Mouse (Mus musculus): ENCODE data around the gene Cul1. TPM values are rescaled to one million over a fixed set of nuclear protein-coding genes. Genes with fewer than 3 reads are reported as not detected.

Gene Cul1
- polyA plus RNA-seq, 1 experiment from 2014 or later, result 136 TPM

DNA sequence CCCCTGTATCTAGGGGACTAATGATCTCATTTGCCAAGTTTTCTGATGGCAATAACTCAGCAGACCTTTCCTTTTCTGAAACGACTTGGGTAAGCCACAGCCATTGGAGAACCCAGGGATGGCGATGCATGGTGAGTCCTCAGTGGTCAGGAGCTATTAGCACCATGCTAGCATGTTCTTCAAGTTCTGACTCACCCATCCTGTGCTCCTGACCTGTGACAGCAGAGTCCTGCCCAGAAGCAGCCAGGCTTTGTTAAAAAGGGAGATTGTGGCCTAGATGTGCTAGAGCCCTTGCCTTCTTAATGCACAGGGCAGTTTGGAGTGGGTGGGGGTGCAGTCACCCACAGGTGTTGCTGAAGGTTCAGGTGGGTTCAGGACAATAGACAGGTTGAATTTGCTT, 71.8 kb downstream of the Cul1 start:
- no peaks in the 10 kb centered on the region for H3K27me3 ChIP-seq (ENCODE audit: insufficient read depth, poor library complexity, severe bottlenecking)
- DNase-seq (ENCODE audit: low spot score), result no peak
- H3K36me3 ChIP-seq, result peaks cover 100% of the 10 kb centered on the region
- H3K4me1 ChIP-seq (replicated peaks), result no peaks in the 10 kb centered on the region
- WGBS, result 89% methylated on average over 2 of the region's 2 CpGs
- H3K9me3 ChIP-seq, result no peaks in the 10 kb centered on the region
- no peak overlapping the region for H3K4me3 ChIP-seq
- H3K27ac ChIP-seq, result no peak overlapping the region

DNA sequence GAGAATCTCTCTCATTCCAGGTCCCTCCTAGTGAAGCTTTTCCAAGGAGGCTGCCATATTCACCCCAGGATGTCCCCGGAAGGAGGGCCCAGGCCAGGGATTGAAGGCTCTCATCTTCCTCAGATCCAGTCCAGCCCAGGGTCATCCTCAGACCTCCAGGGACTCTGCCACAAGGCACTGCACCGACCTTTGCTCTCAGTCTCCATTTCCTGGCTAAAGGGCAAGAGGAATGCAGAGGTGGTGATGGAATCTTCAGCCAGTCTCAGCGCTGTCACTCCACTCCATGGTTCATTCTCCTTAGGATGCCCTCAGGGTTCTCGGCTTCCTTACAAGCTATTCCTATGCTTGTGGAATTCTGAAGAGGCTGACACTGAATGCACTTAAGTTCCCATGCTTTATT, 73.2 kb downstream of the Cul1 start:
- DNase-seq (ENCODE audit: low spot score), result no peak
- H3K36me3 ChIP-seq, result peaks cover 100% of the 10 kb centered on the region
- 76% methylated on average over 4 of the region's 4 CpGs for WGBS

DNA sequence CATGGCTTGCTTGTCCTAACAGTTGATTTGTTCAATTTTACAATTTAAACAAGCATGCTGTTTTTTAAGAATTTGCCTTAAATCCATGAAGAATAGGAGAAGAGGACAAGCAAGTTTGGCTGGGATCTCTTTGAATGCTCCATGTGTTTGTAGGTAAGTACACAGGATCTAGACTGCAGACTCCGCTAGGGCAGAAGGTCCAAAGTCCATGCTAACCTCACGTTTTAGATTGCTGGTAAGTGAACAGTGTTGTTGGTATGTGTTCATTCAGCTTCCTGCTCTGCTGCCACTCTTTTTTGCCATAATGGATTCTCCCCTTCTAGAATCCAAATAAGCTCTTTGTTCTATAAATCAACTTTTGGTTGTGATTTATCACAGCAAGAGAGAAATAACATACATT, 73.9 kb downstream of the Cul1 start:
- Histone ChIP-seq H3K27ac (no peak overlapping the region), H3K9me3 (no peaks in the 10 kb centered on the region), H3K36me3 (peaks cover 100% of the 10 kb centered on the region), H3K4me1 (replicated peaks) (no peaks in the 10 kb centered on the region), H3K27me3 (ENCODE audit: insufficient read depth, poor library complexity, severe bottlenecking) (no peaks in the 10 kb centered on the region), H3K4me3 (no peak overlapping the region)
- no peak for DNase-seq (ENCODE audit: low spot score)
- WGBS, result 84% methylated on average over 2 of the region's 2 CpGs

More for the DNA sequence above, 73.2 kb downstream of the Cul1 start:
- Histone ChIP-seq H3K27me3 (ENCODE audit: insufficient read depth, poor library complexity, severe bottlenecking) (no peaks in the 10 kb centered on the region), H3K4me1 (replicated peaks) (no peaks in the 10 kb centered on the region), H3K4me3 (no peak overlapping the region), H3K9me3 (no peaks in the 10 kb centered on the region), H3K27ac (no peak overlapping the region)

DNA sequence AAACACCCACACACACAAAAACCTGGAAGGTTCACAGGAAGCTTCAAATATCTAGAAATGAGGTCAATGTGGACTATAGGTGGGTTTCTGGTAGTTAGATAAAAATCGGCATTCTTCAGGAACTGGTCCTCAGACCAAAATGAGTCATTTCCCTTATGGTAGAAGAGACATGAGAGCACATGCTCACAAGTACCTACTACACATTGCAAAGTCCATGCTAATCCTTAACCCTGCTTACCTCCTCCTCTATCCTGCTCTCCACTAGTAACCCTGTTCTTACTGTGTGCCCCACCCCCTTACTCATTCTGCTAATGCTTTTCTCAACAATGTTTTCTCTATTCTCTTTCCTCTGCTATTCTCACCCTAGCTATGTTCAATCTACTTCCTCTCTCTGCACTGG, 74.5 kb downstream of the Cul1 start:
- peaks cover 100% of the 10 kb centered on the region for H3K36me3 ChIP-seq
- 84% methylated on average over 1 of the region's 1 CpGs for WGBS

DNA sequence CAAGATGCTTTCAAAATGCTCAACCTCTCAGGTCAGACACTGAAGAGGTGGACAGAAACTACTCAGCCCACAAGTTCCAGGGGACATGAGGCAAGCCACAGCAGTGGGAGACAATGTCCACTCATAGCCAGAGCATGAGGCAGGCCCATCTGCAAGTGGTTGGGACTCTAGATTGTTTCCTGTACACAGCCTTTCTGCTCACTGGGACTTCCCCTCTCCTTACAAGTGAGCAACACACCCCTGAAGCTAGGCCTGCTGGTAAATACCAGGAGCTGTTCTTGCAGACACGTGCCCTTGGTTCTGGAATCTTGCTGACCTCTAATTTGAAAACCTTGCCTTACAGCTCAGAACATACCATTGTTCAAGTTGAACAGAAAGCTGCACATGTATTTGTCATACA, 79.3 kb downstream of the Cul1 start:
- Histone ChIP-seq H3K27me3 (ENCODE audit: insufficient read depth, poor library complexity, severe bottlenecking) (no peaks in the 10 kb centered on the region), H3K4me3 (no peak overlapping the region), H3K27ac (no peak overlapping the region), H3K36me3 (peaks cover 95% of the 10 kb centered on the region), H3K4me1 (replicated peaks) (no peaks in the 10 kb centered on the region), H3K9me3 (no peaks in the 10 kb centered on the region)
- WGBS, result 79% methylated on average over 1 of the region's 1 CpGs
- DNase-seq (ENCODE audit: low spot score), result no peak

More for the DNA sequence above, 74.5 kb downstream of the Cul1 start:
- H3K27me3 ChIP-seq (ENCODE audit: insufficient read depth, poor library complexity, severe bottlenecking), result no peaks in the 10 kb centered on the region
- no peaks in the 10 kb centered on the region for H3K4me1 ChIP-seq (replicated peaks)
- no peak overlapping the region for H3K27ac ChIP-seq
- H3K9me3 ChIP-seq, result no peaks in the 10 kb centered on the region
- DNase-seq (ENCODE audit: low spot score), result no peak
- H3K4me3 ChIP-seq, result no peak overlapping the region

DNA sequence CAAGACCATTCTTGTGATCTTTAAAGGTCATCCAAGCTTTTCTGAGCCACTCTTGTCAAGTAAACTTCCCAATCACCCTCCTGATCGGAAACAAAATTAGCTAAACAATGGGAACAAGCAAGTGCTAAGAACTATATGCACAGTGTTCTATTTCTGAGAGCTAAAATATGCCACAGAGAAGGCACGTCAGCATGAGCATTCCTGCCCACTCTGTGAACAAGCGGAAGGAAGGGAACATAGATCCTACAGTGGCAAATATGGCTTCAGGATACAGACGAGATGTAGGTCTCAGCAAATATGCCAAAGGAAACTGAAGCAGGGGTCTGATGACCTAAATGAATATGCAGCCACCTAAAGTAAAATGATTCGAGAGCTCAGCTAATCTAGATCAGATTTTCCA, 82.1 kb downstream of the Cul1 start:
- no peak for DNase-seq (ENCODE audit: low spot score)
- 93% methylated on average over 5 of the region's 5 CpGs for WGBS
- Histone ChIP-seq H3K4me3 (no peak overlapping the region), H3K27ac (no peak overlapping the region), H3K27me3 (ENCODE audit: insufficient read depth, poor library complexity, severe bottlenecking) (no peaks in the 10 kb centered on the region), H3K4me1 (replicated peaks) (no peaks in the 10 kb centered on the region), H3K9me3 (no peaks in the 10 kb centered on the region), H3K36me3 (peaks cover 80% of the 10 kb centered on the region)

DNA sequence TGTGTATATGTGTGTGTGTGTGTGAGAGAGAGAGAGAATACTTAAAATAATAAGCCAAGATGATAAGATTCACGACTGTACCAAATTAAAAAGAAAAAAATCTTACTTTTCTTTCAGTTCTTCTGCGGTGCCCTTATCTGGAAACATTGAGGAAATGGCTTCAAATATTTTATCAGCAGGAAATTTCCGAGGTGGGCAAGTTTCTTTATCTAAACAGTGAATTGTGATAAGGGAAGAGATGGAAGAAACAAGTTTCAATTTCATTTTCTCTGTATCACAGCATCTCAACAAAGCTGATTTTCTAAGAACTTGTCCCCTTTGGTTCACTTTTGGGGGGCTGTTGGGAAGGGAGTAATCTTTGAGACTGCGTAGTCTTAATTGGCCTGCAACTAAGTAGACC, 99.1 kb downstream of the Cul1 start:
- WGBS, result 92% methylated on average over 4 of the region's 4 CpGs
- DNase-seq (ENCODE audit: low spot score), result no peak

DNA sequence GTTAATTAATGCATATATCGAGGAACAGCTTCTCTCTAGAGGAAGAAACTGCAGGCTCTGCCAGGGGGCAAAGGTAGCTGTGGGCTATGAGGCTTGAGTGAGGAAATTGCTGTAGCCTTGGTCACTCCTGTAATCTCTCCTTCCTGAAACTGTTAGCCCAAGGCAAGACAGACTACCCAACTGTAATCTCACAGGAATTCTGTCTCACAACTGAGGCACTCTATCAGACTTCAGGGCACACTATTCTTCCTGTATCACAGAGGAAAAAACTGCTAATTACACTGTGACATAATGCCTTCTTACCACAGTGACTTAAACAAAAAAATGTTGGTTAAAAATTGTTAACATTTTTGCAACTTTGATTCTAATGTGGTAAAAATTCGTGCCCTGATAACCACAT, 106.1 kb downstream of the Cul1 start:
- H3K27ac ChIP-seq, result no peak overlapping the region
- H3K4me1 ChIP-seq (replicated peaks), result no peaks in the 10 kb centered on the region
- no peak overlapping the region for H3K4me3 ChIP-seq
- H3K36me3 ChIP-seq, result peaks cover 99% of the 10 kb centered on the region
- no peak for DNase-seq (ENCODE audit: low spot score)
- 94% methylated on average over 2 of the region's 2 CpGs for WGBS
- no peaks in the 10 kb centered on the region for H3K9me3 ChIP-seq
- H3K27me3 ChIP-seq (ENCODE audit: insufficient read depth, poor library complexity, severe bottlenecking), result no peaks in the 10 kb centered on the region

More for the DNA sequence above, 99.1 kb downstream of the Cul1 start:
- Histone ChIP-seq H3K27ac (no peak overlapping the region), H3K4me3 (no peak overlapping the region), H3K4me1 (replicated peaks) (no peaks in the 10 kb centered on the region), H3K36me3 (peaks cover 100% of the 10 kb centered on the region), H3K9me3 (no peaks in the 10 kb centered on the region), H3K27me3 (ENCODE audit: insufficient read depth, poor library complexity, severe bottlenecking) (no peaks in the 10 kb centered on the region)

DNA sequence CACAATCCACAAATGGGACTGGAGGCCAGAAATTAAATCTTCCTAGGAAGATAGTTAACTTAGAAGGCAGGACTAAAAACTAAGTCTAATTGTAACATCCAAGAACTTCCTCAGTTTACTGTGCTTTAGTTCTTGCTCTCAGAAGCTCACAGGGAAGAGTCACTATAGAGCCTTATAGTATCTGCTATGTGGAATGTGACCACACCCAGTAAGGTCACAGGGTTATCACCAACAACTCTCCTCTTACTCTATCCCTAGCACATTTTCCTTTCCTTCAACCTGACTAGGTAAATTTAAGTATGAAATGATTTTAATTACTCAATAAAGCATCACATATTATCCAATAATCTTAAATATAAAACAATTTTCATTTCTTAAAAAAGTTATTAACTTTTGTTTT, 107.2 kb downstream of the Cul1 start:
- H3K36me3 ChIP-seq, result peaks cover 99% of the 10 kb centered on the region
- no peak overlapping the region for H3K4me3 ChIP-seq
- no peaks in the 10 kb centered on the region for H3K9me3 ChIP-seq
- no peak for DNase-seq (ENCODE audit: low spot score)
- H3K4me1 ChIP-seq (replicated peaks), result no peaks in the 10 kb centered on the region
- no peaks in the 10 kb centered on the region for H3K27me3 ChIP-seq (ENCODE audit: insufficient read depth, poor library complexity, severe bottlenecking)
- no peak overlapping the region for H3K27ac ChIP-seq

DNA sequence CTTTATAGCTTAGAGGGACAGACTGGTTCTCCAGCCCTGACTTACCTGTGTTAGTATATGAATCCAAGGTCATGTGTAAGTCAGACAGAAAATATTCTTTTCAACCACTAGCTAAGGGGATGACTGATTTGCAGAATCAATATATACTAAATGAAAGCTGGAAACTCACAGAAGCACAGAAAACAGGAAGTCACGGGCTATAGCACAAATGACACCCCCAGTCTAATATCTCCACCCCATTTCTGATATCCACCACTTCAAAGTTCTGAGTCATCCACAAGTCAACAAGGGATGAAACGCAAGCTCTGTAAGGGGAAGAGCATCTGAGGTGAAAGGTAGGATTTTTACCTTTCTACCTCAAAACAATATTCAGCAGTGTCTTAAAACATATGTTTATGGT, 107.6 kb downstream of the Cul1 start:
- Histone ChIP-seq H3K27me3 (ENCODE audit: insufficient read depth, poor library complexity, severe bottlenecking) (no peaks in the 10 kb centered on the region), H3K27ac (no peak overlapping the region), H3K4me3 (no peak overlapping the region), H3K9me3 (no peaks in the 10 kb centered on the region), H3K36me3 (peaks cover 99% of the 10 kb centered on the region), H3K4me1 (replicated peaks) (no peaks in the 10 kb centered on the region)
- WGBS, result 92% methylated on average over 2 of the region's 2 CpGs
- DNase-seq (ENCODE audit: low spot score), result no peak

DNA sequence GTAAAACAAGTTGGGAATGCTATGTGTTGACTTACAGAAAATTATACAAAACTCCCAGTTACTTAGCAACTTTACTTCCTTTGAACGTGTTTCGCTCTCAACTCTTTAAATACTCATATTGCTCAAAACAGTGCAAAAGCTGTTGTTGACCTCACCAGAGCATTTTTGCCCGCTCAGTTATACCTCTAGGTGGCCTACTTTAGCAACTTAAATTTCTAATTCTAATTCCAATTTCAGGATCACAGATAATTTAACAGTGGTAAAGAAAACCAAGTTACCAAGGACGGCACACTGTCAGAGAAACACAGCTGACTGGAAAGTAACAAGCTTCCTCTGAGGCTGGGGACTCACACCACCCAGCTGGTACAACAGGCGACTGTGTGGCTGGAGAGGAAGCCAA, 108.2 kb downstream of the Cul1 start:
- no peak overlapping the region for H3K4me3 ChIP-seq
- no peak for DNase-seq (ENCODE audit: low spot score)
- no peaks in the 10 kb centered on the region for H3K4me1 ChIP-seq (replicated peaks)
- peaks cover 99% of the 10 kb centered on the region for H3K36me3 ChIP-seq
- H3K27ac ChIP-seq, result no peak overlapping the region
- H3K9me3 ChIP-seq, result no peaks in the 10 kb centered on the region
- 92% methylated on average over 5 of the region's 5 CpGs for WGBS
- H3K27me3 ChIP-seq (ENCODE audit: insufficient read depth, poor library complexity, severe bottlenecking), result no peaks in the 10 kb centered on the region

DNA sequence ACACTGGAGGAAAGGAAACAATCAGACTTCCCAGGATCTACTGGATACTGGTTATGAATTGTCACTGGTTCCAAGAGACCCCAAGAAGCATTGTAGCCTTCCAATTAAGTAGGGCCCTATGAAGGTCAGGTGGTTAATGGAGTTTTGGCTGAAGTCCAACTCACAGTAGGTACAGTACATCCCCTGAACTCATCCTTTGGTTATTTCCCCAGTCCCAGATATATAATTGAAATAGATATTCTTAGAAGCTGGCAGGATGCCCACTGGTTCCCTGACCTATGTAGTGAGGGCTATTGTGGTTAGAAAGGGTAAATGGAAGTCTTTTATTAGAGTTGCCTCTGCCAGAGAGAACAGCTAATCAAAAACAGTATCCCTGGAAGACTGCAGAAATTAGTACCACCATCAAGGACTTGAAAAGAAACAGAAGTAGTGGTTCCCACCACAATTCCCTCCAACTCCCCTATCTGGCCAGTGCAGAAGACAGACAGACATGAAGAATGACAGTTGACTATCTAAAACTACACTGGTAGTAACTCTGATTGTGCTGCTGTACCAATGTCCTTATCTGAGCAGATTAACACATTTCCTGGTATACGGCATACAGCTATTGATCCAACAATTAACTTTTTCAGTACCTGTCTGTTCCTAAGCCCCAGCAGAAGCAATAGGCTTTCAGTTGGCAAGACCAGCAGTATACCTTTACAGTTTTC, 112.3 kb downstream of the Cul1 start:
- Histone ChIP-seq H3K27me3 (ENCODE audit: insufficient read depth, poor library complexity, severe bottlenecking) (no peaks in the 10 kb centered on the region), H3K27ac (no peak overlapping the region), H3K9me3 (no peaks in the 10 kb centered on the region), H3K36me3 (peaks cover 97% of the 10 kb centered on the region), H3K4me1 (replicated peaks) (no peaks in the 10 kb centered on the region), H3K4me3 (no peak overlapping the region)
- 90% methylated on average over 1 of the region's 1 CpGs for WGBS
- no peak for DNase-seq (ENCODE audit: low spot score)

DNA sequence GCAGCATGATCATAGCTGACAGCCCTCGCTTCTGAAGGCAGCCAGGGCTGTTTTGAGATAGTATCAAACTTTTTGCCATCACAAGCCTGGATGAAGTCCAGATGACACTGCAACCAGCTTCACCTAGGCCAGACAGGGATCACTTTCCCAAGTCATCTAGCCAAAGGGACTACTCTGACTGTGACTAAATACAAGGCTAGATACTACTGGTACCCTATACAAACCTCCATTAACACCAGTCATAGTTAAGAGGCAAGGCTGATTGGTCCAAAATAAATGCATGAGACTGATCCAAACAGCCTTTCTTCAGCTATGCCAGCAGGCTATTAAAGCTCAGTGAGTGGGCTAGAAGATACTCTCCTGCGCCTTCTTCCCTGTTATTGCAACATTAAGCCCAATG, 119.7 kb downstream of the Cul1 start:
- no peak for DNase-seq (ENCODE audit: low spot score)
- H3K36me3 ChIP-seq, result peaks cover 84% of the 10 kb centered on the region
- no peaks in the 10 kb centered on the region for H3K9me3 ChIP-seq
- no peaks in the 10 kb centered on the region for H3K27me3 ChIP-seq (ENCODE audit: insufficient read depth, poor library complexity, severe bottlenecking)
- no peak overlapping the region for H3K27ac ChIP-seq
- no peak overlapping the region for H3K4me3 ChIP-seq
- no peaks in the 10 kb centered on the region for H3K4me1 ChIP-seq (replicated peaks)
- 95% methylated on average over 2 of the region's 2 CpGs for WGBS
